ENCODE assay signal across 10 mouse cellular contexts in the genomic region with DNA sequence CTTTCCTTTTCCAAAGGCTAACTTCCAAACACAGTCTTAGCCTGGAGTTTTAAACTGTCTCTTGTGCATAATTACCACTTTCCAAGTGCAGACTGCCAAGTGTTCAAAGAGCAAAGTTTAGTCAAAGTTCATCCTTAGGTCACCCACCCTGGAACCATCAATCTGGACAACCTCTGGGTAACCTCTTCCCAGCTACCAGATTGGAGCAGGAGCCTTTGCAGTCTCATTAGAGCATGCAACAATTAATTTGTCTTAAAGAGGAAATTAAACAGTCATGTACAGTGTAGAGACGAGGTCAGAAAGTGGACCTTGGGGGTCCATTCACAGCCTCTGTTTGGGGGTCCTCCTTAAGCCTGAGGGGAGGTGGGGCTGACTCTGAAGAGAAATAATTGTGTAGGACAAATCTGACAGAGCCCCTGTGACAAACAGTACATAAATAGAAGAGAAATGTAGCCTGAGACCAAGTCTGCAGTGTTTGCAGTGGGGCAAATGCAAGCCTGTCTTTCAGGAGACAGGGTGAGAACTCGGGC.
DNase-seq lines count a peak whose midpoint lies in the region; ATAC-seq and TF ChIP-seq lines count a peak whose summit lies in the region.
"Had no signal": no experiment of that assay in that cellular context is flagged by ENCODE, and none has a peak within 500 bp of the region (broad histone marks: within the 10 kb centered on the region; RNA-seq: fewer than 3 reads in every experiment).

No protein-coding gene starts in this region.

- no peaks in the 10 kb centered on the region for H3K9me3 ChIP-seq in hindbrain, embryonic 14.5 days (ENCODE audit: control insufficient read depth, low read length)
- H3K9me3 ChIP-seq in limb, embryonic 14.5 days (ENCODE audit: control insufficient read depth, low read length), result no peaks in the 10 kb centered on the region
- H3K9me3 ChIP-seq: liver, embryonic 15.5 days; midbrain, embryonic 10.5 days had no signal

- H3K4me2 ChIP-seq in hindbrain, embryonic 14.5 days (replicated peaks), result no peak overlapping the region
- no peak overlapping the region for H3K4me2 ChIP-seq in limb, embryonic 14.5 days (replicated peaks; ENCODE audit: low read depth, low read length, severe bottlenecking)
- H3K4me2 ChIP-seq: liver, embryonic 15.5 days had no signal

- no peaks in the 10 kb centered on the region for H3K4me1 ChIP-seq in hindbrain, embryonic 14.5 days (replicated peaks; ENCODE audit: control insufficient read depth, insufficient read depth, low read length)
- H3K4me1 ChIP-seq in limb, embryonic 14.5 days (ENCODE audit: control insufficient read depth, insufficient read depth, low read length), result no peaks in the 10 kb centered on the region; the same call in 1 of the 2 replicates
- H3K4me1 ChIP-seq: liver, embryonic 15.5 days; midbrain, embryonic 10.5 days had no signal

- DNase-seq in adrenal gland, adult 2 months, result peak; percentile 1
- no peak for DNase-seq in adrenal gland, postnatal 36 days
- DNase-seq in Muller cell, postnatal 12 days (ENCODE audit: inconsistent ontology term), result peak; percentile 17
- DNase-seq in hindbrain, embryonic 14.5 days (ENCODE audit: low spot score), result no peak
- peak; percentile 67 for DNase-seq in limb, embryonic 14.5 days (ENCODE audit: low spot score)
- no peak for DNase-seq in B cell, adult 2 months
- no peak for DNase-seq in heart, postnatal 4 days

- no peaks in the 10 kb centered on the region for H3K36me3 ChIP-seq in hindbrain, embryonic 14.5 days (replicated peaks; ENCODE audit: control insufficient read depth, insufficient read depth)
- no peaks in the 10 kb centered on the region for H3K36me3 ChIP-seq in limb, embryonic 14.5 days (ENCODE audit: control insufficient read depth, insufficient read depth, low read length)
- H3K36me3 ChIP-seq: liver, embryonic 15.5 days; midbrain, embryonic 10.5 days had no signal

- no peak overlapping the region for H3K9ac ChIP-seq in hindbrain, embryonic 14.5 days
- H3K9ac ChIP-seq in limb, embryonic 14.5 days (ENCODE audit: low read depth, low read length, severe bottlenecking), result no peak overlapping the region
- H3K9ac ChIP-seq: liver, embryonic 15.5 days had no signal

- no peaks in the 10 kb centered on the region for H3K27me3 ChIP-seq in hindbrain, embryonic 14.5 days (ENCODE audit: control insufficient read depth, insufficient read depth, low read length)
- no peaks in the 10 kb centered on the region for H3K27me3 ChIP-seq in limb, embryonic 14.5 days (ENCODE audit: control insufficient read depth, insufficient read depth, low read length)
- H3K27me3 ChIP-seq: liver, embryonic 15.5 days had no signal

- peak; percentile 65 for ATAC-seq in hindbrain, embryonic 14.5 days (ENCODE audit: low FRiP score)
- peak; percentile 87 for ATAC-seq in limb, embryonic 14.5 days (ENCODE audit: low FRiP score, low read depth)
- no peak for ATAC-seq in granulocyte monocyte progenitor cell, adult 5-6 weeks (replicated peaks; ENCODE audit: poor library complexity, severe bottlenecking)

- no peak overlapping the region for H3K27ac ChIP-seq in hindbrain, embryonic 14.5 days
- H3K27ac ChIP-seq in limb, embryonic 14.5 days (replicated peaks; ENCODE audit: low read depth, low read length), result 0 out of 2 replicates have a peak overlapping the region, but pooled peaks have one; percentile 1
- H3K27ac ChIP-seq: liver, embryonic 15.5 days; midbrain, embryonic 10.5 days had no signal

- no peak for TF ChIP-seq POLR2A in limb, embryonic 14.5 days (IDR thresholded peaks at IDR 0.05; ENCODE audit: borderline replicate concordance, extremely low read depth, insufficient read depth, insufficient read length)

- WGBS in hindbrain, embryonic 14.5 days, result 59% methylated on average over 2 of the region's 2 CpGs
- 15% methylated on average over 2 of the region's 2 CpGs for WGBS in limb, embryonic 14.5 days

- no peak overlapping the region for H3K4me3 ChIP-seq in hindbrain, embryonic 14.5 days (replicated peaks; ENCODE audit: low read length)
- no peak overlapping the region for H3K4me3 ChIP-seq in limb, embryonic 14.5 days (replicated peaks; ENCODE audit: low read length)
- H3K4me3 ChIP-seq: liver, embryonic 15.5 days; midbrain, embryonic 10.5 days had no signal

Comparison
In these comparisons a context has a peak if more than half of its experiments do, and no peak if none do; other contexts are left out.
1. DNase-seq: peak in adrenal gland, adult 2 months (single experiment), Muller cell, postnatal 12 days (single experiment) and limb, embryonic 14.5 days (single experiment); none in adrenal gland, postnatal 36 days (0 of 2), hindbrain, embryonic 14.5 days (single experiment), B cell, adult 2 months (0 of 2) and heart, postnatal 4 days (single experiment).